Mouse (Mus musculus): Measurements from ENCODE around the gene Ndufa10. TPM values are rescaled to one million over a fixed set of nuclear protein-coding genes. Genes with fewer than 3 reads are reported as not detected.
A peak's percentile ranks its signal among the peaks of the same experiment; 100 is the strongest.

Ndufa10 gene
- polyA plus RNA-seq, 1 experiment from 2014 or later = 273 TPM

- no peaks in the 10 kb centered on the region for H3K27me3 ChIP-seq
- no peak overlapping the region for H3K9ac ChIP-seq
Observed at GRCm38 (mm10) chr1:92430991-92431390, 42.7 kb downstream of the Ndufa10 start.

GRCm38 (mm10) chr1:92424714-92425113, 48.9 kb downstream of the Ndufa10 start:
- ATAC-seq (ENCODE audit: insufficient number of reproducible peaks, insufficient read depth, low FRiP score, low TSS enrichment, low read depth) = no peak
- 0 out of 2 replicates have a peak overlapping the region, but pooled peaks have one; percentile 40 for H3K9ac ChIP-seq
- H3K4me2 ChIP-seq = no peak overlapping the region

More at GRCm38 (mm10) chr1:92430991-92431390, 42.7 kb downstream of the Ndufa10 start:
- Histone ChIP-seq H3K9me3 (no peaks in the 10 kb centered on the region), H3K4me1 (peaks cover 11% of the 10 kb centered on the region), H3K4me2 (no peak overlapping the region), H3K27ac (no peak overlapping the region), H3K36me3 (no peaks in the 10 kb centered on the region), H3K4me3 (no peak overlapping the region)
- ATAC-seq (ENCODE audit: insufficient number of reproducible peaks, insufficient read depth, low FRiP score, low TSS enrichment, low read depth) = no peak
- whole genome bisulfite sequencing = 92% methylated on average over 1 of the region's 1 CpGs

GRCm38 (mm10) chr1:92405131-92405530, 68.5 kb downstream of the Ndufa10 start:
- Histone ChIP-seq H3K9me3 (no peaks in the 10 kb centered on the region), H3K36me3 (no peaks in the 10 kb centered on the region), H3K27ac (no peak overlapping the region), H3K9ac (no peak overlapping the region), H3K4me1 (0 out of 2 replicates have a peak, but pooled peaks cover 3% of the 10 kb centered on the region), H3K4me3 (no peak overlapping the region), H3K27me3 (no peaks in the 10 kb centered on the region), H3K4me2 (no peak overlapping the region)
- ATAC-seq (ENCODE audit: insufficient number of reproducible peaks, insufficient read depth, low FRiP score, low TSS enrichment, low read depth) = no peak
- WGBS = 76% methylated on average over 5 of the region's 5 CpGs

More at GRCm38 (mm10) chr1:92424714-92425113, 48.9 kb downstream of the Ndufa10 start:
- Histone ChIP-seq H3K4me1 (no peaks in the 10 kb centered on the region), H3K27me3 (no peaks in the 10 kb centered on the region), H3K9me3 (no peaks in the 10 kb centered on the region), H3K4me3 (no peak overlapping the region), H3K36me3 (no peaks in the 10 kb centered on the region), H3K27ac (no peak overlapping the region)
- 52% methylated on average over 7 of the region's 7 CpGs for WGBS

GRCm38 (mm10) chr1:92400556-92400955, 73.1 kb downstream of the Ndufa10 start:
- Histone ChIP-seq H3K36me3 (no peaks in the 10 kb centered on the region), H3K9me3 (no peaks in the 10 kb centered on the region), H3K4me1 (peaks cover 22% of the 10 kb centered on the region), H3K9ac (no peak overlapping the region), H3K27ac (no peak overlapping the region), H3K4me2 (no peak overlapping the region), H3K27me3 (peaks cover 7% of the 10 kb centered on the region; the same call in 1 of the 2 replicates), H3K4me3 (no peak overlapping the region)
- 90% methylated on average over 2 of the region's 2 CpGs for WGBS
- ATAC-seq (ENCODE audit: insufficient number of reproducible peaks, insufficient read depth, low FRiP score, low TSS enrichment, low read depth) = no peak

GRCm38 (mm10) chr1:92398601-92399000, 75.1 kb downstream of the Ndufa10 start:
- peaks cover 7% of the 10 kb centered on the region; the same call in 1 of the 2 replicates for H3K27me3 ChIP-seq
- no peak for ATAC-seq (ENCODE audit: insufficient number of reproducible peaks, insufficient read depth, low FRiP score, low TSS enrichment, low read depth)
- no peak overlapping the region for H3K9ac ChIP-seq
- H3K9me3 ChIP-seq = no peaks in the 10 kb centered on the region
- 23% methylated on average over 7 of the region's 7 CpGs for WGBS
- H3K4me2 ChIP-seq = no peak overlapping the region
- H3K4me3 ChIP-seq = no peak overlapping the region
- H3K4me1 ChIP-seq = peaks cover 19% of the 10 kb centered on the region
- no peaks in the 10 kb centered on the region for H3K36me3 ChIP-seq
- no peak overlapping the region for H3K27ac ChIP-seq

GRCm38 (mm10) chr1:92397511-92398051, 76.1 kb downstream of the Ndufa10 start:
- H3K4me2 ChIP-seq = no peak overlapping the region
- no peak for ATAC-seq (ENCODE audit: insufficient number of reproducible peaks, insufficient read depth, low FRiP score, low TSS enrichment, low read depth)
- no peak overlapping the region for H3K4me3 ChIP-seq
- 13% methylated on average over 12 of the region's 12 CpGs for WGBS
- no peaks in the 10 kb centered on the region for H3K36me3 ChIP-seq
- peaks cover 19% of the 10 kb centered on the region for H3K4me1 ChIP-seq
- no peaks in the 10 kb centered on the region for H3K9me3 ChIP-seq
- H3K27ac ChIP-seq = 0 out of 2 replicates have a peak overlapping the region, but pooled peaks have one; percentile 11
- peaks cover 7% of the 10 kb centered on the region; the same call in 1 of the 2 replicates for H3K27me3 ChIP-seq
- H3K9ac ChIP-seq = peak overlapping the region; percentile 37; the same call in 1 of the 2 replicates

GRCm38 (mm10) chr1:92394279-92394678, 79.4 kb downstream of the Ndufa10 start:
- Histone ChIP-seq H3K4me2 (no peak overlapping the region), H3K4me3 (no peak overlapping the region), H3K9ac (no peak overlapping the region), H3K36me3 (no peaks in the 10 kb centered on the region), H3K4me1 (peaks cover 19% of the 10 kb centered on the region), H3K9me3 (no peaks in the 10 kb centered on the region), H3K27ac (no peak overlapping the region), H3K27me3 (peaks cover 7% of the 10 kb centered on the region; the same call in 1 of the 2 replicates)
- ATAC-seq (ENCODE audit: insufficient number of reproducible peaks, insufficient read depth, low FRiP score, low TSS enrichment, low read depth) = no peak
- WGBS = 69% methylated on average over 3 of the region's 3 CpGs

GRCm38 (mm10) chr1:92393166-92393565, 80.5 kb downstream of the Ndufa10 start:
- Histone ChIP-seq H3K9ac (no peak overlapping the region), H3K27me3 (peaks cover 7% of the 10 kb centered on the region; the same call in 1 of the 2 replicates), H3K4me1 (peaks cover 11% of the 10 kb centered on the region), H3K4me3 (no peak overlapping the region), H3K4me2 (no peak overlapping the region), H3K36me3 (no peaks in the 10 kb centered on the region), H3K9me3 (no peaks in the 10 kb centered on the region), H3K27ac (no peak overlapping the region)
- 78% methylated on average over 6 of the region's 6 CpGs for WGBS
- ATAC-seq (ENCODE audit: insufficient number of reproducible peaks, insufficient read depth, low FRiP score, low TSS enrichment, low read depth) = no peak

Small RNAs within 50 kb of the gene (microRNA-seq; reads per million reads assigned to microRNA genes)
- gene Mir6900 = 1.7 reads per million

Other genes starting within 250 kb of the Ndufa10 start
- gene Olfr1416, start 11.3 kb upstream of the Ndufa10 start, polyA plus RNA-seq (2015; fragmentation: Nextera tagmentation; extraction: Ambion mirVana) = not detected in 2 replicates
- not detected in 2 replicates for gene Olfr1415, start 22.2 kb upstream of the Ndufa10 start, polyA plus RNA-seq (2015; fragmentation: Nextera tagmentation; extraction: Ambion mirVana)
- gene Olfr1414, start 44.8 kb upstream of the Ndufa10 start, polyA plus RNA-seq (2015; fragmentation: Nextera tagmentation; extraction: Ambion mirVana) = not detected in 2 replicates
- gene Olfr1413, start 97.5 kb upstream of the Ndufa10 start, polyA plus RNA-seq (2015; fragmentation: Nextera tagmentation; extraction: Ambion mirVana) = not detected in 2 replicates
- 0.07 TPM in 1 of 2 replicates, not detected in the other for gene Olfr1412, start 111.9 kb upstream of the Ndufa10 start, polyA plus RNA-seq (2015; fragmentation: Nextera tagmentation; extraction: Ambion mirVana)
- not detected in 2 replicates for gene Olfr1411, start 120.6 kb upstream of the Ndufa10 start, polyA plus RNA-seq (2015; fragmentation: Nextera tagmentation; extraction: Ambion mirVana)
- gene Olfr1410, start 131.9 kb upstream of the Ndufa10 start, polyA plus RNA-seq (2015; fragmentation: Nextera tagmentation; extraction: Ambion mirVana) = not detected in 2 replicates
- not detected in 2 replicates for gene Olfr12, start 143.9 kb upstream of the Ndufa10 start, polyA plus RNA-seq (2015; fragmentation: Nextera tagmentation; extraction: Ambion mirVana)
- gene Cops9, start 168.1 kb upstream of the Ndufa10 start, polyA plus RNA-seq (2015; fragmentation: Nextera tagmentation; extraction: Ambion mirVana) = 391 and 404 TPM in 2 replicates
- not detected in 2 replicates for gene Otos, start 175.0 kb upstream of the Ndufa10 start, polyA plus RNA-seq (2015; fragmentation: Nextera tagmentation; extraction: Ambion mirVana)